Mouse (Mus musculus) forebrain, postnatal 0 days (tissue): ENCODE measurements at regions not wholly inside any gene's neighbourhood (a gene's known extent, or its start where the extent isn't known, plus 50 kb on each side); places are given as distances from the start of the nearest gene placed in this dataset.

Experiments used
- ATAC-seq: fragments of 200-750 bp; cut with Nextera tagmentation; 2 replicates; pipeline ENCODE4 v1.8.0; 2017; ENCODE audit warnings: mild to moderate bottlenecking, moderate library complexity
- DNase-seq: peaks from one replicate; pipeline ENCODE4 v3.0.0-alpha.2; 2015
- H3K27ac ChIP-seq: fragments of 300-500 bp; sonication (generic); 2 replicates; pipeline ENCODE4 v1.5.1; 2014; ENCODE audit warnings: low read depth, mild to moderate bottlenecking, antibody characterized with exemption, low read length, moderate library complexity, mixed read lengths
- H3K27me3 ChIP-seq: fragments of 300-500 bp; sonication (generic); 2 replicates; pipeline ENCODE4 v1.6.1; 2014; ENCODE audit warnings: mild to moderate bottlenecking, low read length, mixed read lengths; ENCODE audit not compliant: insufficient read depth
- H3K36me3 ChIP-seq: fragments of 300-500 bp; sonication (generic); 2 replicates; pipeline ENCODE4 v1.6.1; 2014; ENCODE audit warnings: mild to moderate bottlenecking, moderate library complexity; ENCODE audit not compliant: insufficient read depth
- H3K4me1 ChIP-seq: fragments of 300-500 bp; sonication (generic); 2 replicates; pipeline ENCODE4 v1.6.1; 2014; ENCODE audit warnings: antibody characterized with exemption; ENCODE audit not compliant: insufficient read depth
- H3K4me2 ChIP-seq: fragments of 300-500 bp; sonication (generic); 2 replicates; pipeline ENCODE4 v1.6.1; 2014; ENCODE audit warnings: low read depth, mild to moderate bottlenecking, moderate library complexity
- H3K4me3 ChIP-seq: fragments of 300-500 bp; sonication (generic); 2 replicates; pipeline ENCODE4 v1.5.1; 2014; ENCODE audit warnings: low read depth, low read length, mixed read lengths
- H3K9ac ChIP-seq: fragments of 300-500 bp; sonication (generic); 2 replicates; pipeline ENCODE4 v1.6.1; 2014; ENCODE audit warnings: mild to moderate bottlenecking
- H3K9me3 ChIP-seq: fragments of 300-500 bp; sonication (generic); 2 replicates; pipeline ENCODE4 v1.6.1; 2016; ENCODE audit warnings: low read length
- CTCF ChIP-seq: sonication (generic); IDR thresholded peaks from 2 replicates; pipeline ENCODE4 v1.5.1; 2016; ENCODE audit warnings: antibody characterized with exemption, control low read depth, low read depth
- WGBS: fragments of 180-500 bp; shearing (Covaris S2); extraction: QIAGEN DNeasy Blood & Tissue Kit; methylation state at CpG from one replicate; pipeline ENCODE4 v1.1.7; 2014; 5-methylcytosine and 5-hydroxymethylcytosine counted together

DNA sequence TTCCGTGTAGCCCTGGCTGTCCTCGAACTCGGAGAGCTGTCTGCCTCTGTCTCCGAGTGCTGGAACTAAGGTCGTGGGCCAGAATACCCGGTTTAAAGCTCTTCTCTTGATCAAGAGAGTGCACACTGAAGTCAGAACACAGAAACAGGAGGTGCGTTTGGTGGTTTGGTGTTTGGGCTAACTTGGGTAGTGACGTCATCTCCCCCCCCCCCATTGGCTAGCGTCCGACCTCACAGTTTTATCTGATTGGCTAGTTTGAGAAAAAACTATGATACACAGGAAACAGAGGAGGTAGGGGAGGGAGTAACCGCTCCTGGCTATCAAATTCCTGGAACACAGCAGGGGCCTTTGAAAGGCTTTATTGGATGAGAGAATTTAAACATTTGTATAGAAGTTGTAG lies 60.2 kb upstream of the Pim1 start:
- ATAC-seq: no peak
- H3K27me3 ChIP-seq: no peaks in the 10 kb centered on the region
- 81% methylated on average over 11 of the region's 11 CpGs for WGBS

DNA sequence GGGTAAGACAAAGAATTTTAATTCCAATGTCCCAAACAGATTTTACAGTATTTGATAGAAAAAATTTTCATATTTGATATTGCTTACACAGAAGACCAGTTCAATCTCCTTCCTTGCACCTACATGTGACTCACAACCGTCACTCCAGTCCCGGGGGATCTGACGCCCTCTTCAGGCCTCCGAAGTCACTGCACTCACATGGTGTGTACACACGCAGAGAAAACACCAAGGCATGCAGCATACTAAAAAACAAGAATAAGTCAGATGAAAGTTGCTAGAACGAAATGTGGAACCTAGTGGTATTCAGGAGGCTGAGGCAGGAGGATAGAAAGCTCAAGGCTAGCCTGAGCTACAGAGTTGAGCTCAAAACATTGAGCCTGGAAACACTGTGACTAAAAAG lies 59.7 kb upstream of the Pim1 start:
- WGBS: 97% methylated on average over 6 of the region's 6 CpGs
- H3K4me2 ChIP-seq: no peak overlapping the region
- ATAC-seq: no peak

More for the DNA sequence above, 60.2 kb upstream of the Pim1 start:
- no peak for DNase-seq
- no peaks in the 10 kb centered on the region for H3K36me3 ChIP-seq
- H3K9ac ChIP-seq: no peak overlapping the region
- no peak overlapping the region for H3K4me2 ChIP-seq
- no peak for TF ChIP-seq CTCF
- no peak overlapping the region for H3K4me3 ChIP-seq
- H3K9me3 ChIP-seq: no peaks in the 10 kb centered on the region
- H3K4me1 ChIP-seq: no peaks in the 10 kb centered on the region
- H3K27ac ChIP-seq: no peak overlapping the region

DNA sequence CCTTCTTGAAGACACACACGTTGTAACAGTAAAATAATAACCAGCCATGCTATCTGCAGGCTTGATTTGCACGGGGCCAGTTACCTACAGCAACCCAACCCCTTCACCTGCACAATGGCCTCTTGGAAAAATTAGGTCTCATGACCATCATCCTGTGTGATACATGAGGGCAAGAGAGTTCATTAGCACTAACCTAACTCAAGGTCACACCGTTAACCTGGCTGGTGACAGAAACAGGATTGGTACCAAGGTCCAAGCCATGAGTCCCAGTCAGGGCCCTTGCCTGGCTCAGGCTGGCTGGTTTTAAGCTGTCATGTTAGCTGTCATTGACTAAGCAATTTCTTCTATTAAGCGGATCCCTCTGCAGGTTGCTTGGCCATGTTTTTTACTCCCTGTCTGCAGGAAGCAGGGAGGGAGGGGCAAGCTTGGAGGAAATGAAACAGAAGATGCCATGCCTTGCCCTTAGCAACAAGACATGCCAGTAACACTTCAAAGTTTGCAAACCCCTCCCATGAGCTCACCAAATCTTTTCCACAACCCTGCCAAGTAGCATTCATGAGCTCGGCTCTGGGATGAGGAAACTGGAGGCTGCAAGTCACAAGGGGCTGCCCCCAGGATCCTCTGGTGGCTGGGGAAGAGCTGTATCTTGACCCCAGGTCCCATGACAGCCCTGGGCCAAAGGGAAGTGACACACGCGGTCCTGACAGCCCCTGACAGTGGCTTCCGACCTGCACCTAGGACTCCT lies 58.8 kb upstream of the Pim1 start:
- H3K9ac ChIP-seq: no peak overlapping the region
- no peaks in the 10 kb centered on the region for H3K9me3 ChIP-seq
- no peaks in the 10 kb centered on the region for H3K36me3 ChIP-seq
- 68% methylated on average over 8 of the region's 8 CpGs for WGBS
- no peaks in the 10 kb centered on the region for H3K27me3 ChIP-seq
- TF ChIP-seq CTCF: no peak
- H3K4me2 ChIP-seq: no peak overlapping the region
- no peak overlapping the region for H3K27ac ChIP-seq
- no peak for DNase-seq
- no peak for ATAC-seq
- no peak overlapping the region for H3K4me3 ChIP-seq
- no peaks in the 10 kb centered on the region; the same call in 1 of the 2 replicates for H3K4me1 ChIP-seq

More for the DNA sequence above, 59.7 kb upstream of the Pim1 start:
- H3K36me3 ChIP-seq: no peaks in the 10 kb centered on the region
- H3K27me3 ChIP-seq: no peaks in the 10 kb centered on the region
- DNase-seq: no peak
- TF ChIP-seq CTCF: no peak
- H3K9me3 ChIP-seq: no peaks in the 10 kb centered on the region
- H3K4me3 ChIP-seq: no peak overlapping the region
- H3K9ac ChIP-seq: no peak overlapping the region
- H3K27ac ChIP-seq: no peak overlapping the region
- no peaks in the 10 kb centered on the region for H3K4me1 ChIP-seq

DNA sequence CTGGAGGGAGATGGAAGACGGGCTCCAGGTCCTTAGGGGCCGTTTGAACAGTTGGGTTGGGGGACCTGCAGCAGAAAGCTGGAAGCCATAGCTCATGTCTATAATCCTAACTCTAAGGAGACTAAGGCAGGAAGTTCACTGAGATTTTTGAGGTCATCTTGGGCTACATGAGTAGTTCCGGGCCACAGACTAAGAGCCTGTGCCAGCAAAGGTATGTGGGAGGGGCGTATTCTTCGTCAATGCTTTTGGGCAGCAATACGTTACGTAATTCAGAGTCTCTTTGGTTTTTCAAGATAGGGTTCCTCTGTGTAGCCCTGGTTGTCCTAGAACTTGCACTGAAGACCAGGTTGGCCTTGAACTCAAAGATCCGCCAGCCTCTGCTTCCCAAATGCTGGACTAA lies 57.9 kb upstream of the Pim1 start:
- no peak overlapping the region for H3K4me3 ChIP-seq
- no peaks in the 10 kb centered on the region for H3K9me3 ChIP-seq
- H3K4me2 ChIP-seq: no peak overlapping the region
- TF ChIP-seq CTCF: no peak
- H3K36me3 ChIP-seq: no peaks in the 10 kb centered on the region
- 94% methylated on average over 8 of the region's 8 CpGs for WGBS
- H3K27me3 ChIP-seq: no peaks in the 10 kb centered on the region
- no peak for DNase-seq
- H3K27ac ChIP-seq: no peak overlapping the region
- no peak overlapping the region for H3K9ac ChIP-seq
- no peaks in the 10 kb centered on the region; the same call in 1 of the 2 replicates for H3K4me1 ChIP-seq
- ATAC-seq: no peak

DNA sequence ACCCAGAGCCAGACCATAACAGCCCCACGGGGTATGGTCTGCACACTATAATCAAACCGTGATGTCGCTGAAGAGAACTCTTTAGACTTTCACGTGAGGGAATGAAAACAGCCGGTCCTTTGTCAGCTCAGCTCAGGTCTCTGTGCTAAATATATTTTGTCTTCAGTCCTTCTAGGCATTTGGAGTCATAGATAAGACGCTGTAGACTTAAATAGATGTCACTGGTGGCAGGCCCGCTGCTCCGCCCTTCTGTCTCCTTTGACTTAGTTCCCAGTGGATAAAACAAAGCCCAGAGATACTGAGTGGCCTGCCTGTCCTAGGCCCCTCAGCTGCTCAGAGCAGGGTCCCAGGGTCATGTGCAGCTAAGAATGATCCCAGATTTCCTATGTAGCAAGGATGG lies 57.2 kb upstream of the Pim1 start:
- 76% methylated on average over 8 of the region's 8 CpGs for WGBS
- DNase-seq (no peak), ATAC-seq (no peak)
- Histone ChIP-seq H3K9me3 (no peaks in the 10 kb centered on the region), H3K4me3 (no peak overlapping the region), H3K27me3 (no peaks in the 10 kb centered on the region), H3K36me3 (no peaks in the 10 kb centered on the region), H3K4me2 (no peak overlapping the region), H3K9ac (no peak overlapping the region), H3K27ac (no peak overlapping the region), H3K4me1 (no peaks in the 10 kb centered on the region; the same call in 1 of the 2 replicates)
- no peak for TF ChIP-seq CTCF

DNA sequence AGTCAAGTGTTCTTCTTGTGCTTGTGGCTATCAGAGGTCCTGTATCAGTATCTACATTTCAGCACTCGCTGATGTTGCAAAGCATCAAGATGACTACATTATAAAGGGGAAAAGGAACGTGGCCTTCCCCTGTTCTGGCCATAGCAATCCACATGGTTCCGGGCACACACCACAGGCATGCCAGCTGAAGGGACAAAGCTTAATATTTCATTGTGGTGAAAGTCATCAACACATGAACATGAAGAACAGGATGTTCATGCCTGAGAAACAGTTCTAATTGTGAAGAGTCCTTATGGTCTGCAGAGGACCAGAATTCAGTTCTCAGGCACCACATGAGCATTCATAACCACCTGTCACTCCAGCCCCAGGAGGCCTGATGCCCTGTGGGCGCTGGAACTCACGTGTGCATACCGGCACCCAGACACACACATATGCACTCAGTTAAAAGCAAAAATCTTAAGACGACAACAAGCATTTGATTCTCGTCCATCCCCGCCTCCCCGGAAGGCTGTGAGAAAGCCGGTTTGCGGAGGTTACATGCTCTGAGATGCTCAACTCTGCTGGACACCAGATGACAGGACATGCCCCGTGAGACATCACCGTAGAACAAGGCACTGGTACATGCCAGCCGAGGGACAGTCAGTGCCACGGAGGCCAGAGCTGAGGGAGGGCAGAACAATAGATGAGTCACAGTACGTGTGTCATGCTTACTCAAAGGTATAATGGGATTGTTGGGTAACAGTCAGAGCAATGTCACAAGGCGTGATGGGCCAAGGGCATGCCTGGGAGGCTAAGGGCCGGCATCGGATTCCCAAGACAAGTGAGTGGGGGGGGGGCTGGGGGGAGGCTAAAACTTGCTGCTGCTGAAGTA lies 56.2 kb upstream of the Pim1 start:
- Histone ChIP-seq H3K27me3 (no peaks in the 10 kb centered on the region), H3K4me3 (no peak overlapping the region), H3K4me2 (no peak overlapping the region), H3K9ac (no peak overlapping the region), H3K9me3 (no peaks in the 10 kb centered on the region), H3K27ac (no peak overlapping the region), H3K4me1 (no peaks in the 10 kb centered on the region; the same call in 1 of the 2 replicates), H3K36me3 (no peaks in the 10 kb centered on the region)
- 81% methylated on average over 20 of the region's 20 CpGs for WGBS
- no peak for TF ChIP-seq CTCF
- no peak for ATAC-seq
- no peak for DNase-seq
